Mouse (Mus musculus) midbrain, embryonic 10.5 days (tissue): ENCODE measurements around the gene Serpinb9e. TPM values are rescaled to one million over a fixed set of nuclear protein-coding genes. Genes with fewer than 3 reads are reported as not detected.
"Not testable (repeated sequence)": the region's sequence is repeated elsewhere in the genome, so short reads cannot be mapped to it uniquely, and the experiment has no call there.

Experiments
- DNase-seq: peaks from one replicate; pipeline ENCODE4 v3.0.0-alpha.2; 2017; ENCODE audit warnings: low spot score
- H3K27ac ChIP-seq: fragments of 300-500 bp; sonication (generic); replicated peaks from 2 replicates; pipeline ENCODE4 v1.5.1; 2016; ENCODE audit warnings: mild to moderate bottlenecking
- H3K27me3 ChIP-seq: fragments of 300-500 bp; sonication (generic); 2 replicates; pipeline ENCODE4 v1.6.1; 2016; ENCODE audit warnings: low read depth, mild to moderate bottlenecking; ENCODE audit not compliant: poor library complexity, severe bottlenecking
- H3K36me3 ChIP-seq: fragments of 300-500 bp; sonication (generic); 2 replicates; pipeline ENCODE4 v1.6.1; 2016; ENCODE audit warnings: mild to moderate bottlenecking, moderate library complexity
- H3K4me1 ChIP-seq: fragments of 300-500 bp; sonication (generic); 2 replicates; pipeline ENCODE4 v1.6.1; 2016
- H3K4me3 ChIP-seq: fragments of 300-500 bp; sonication (generic); 2 replicates; pipeline ENCODE4 v1.5.1; 2016; ENCODE audit warnings: mild to moderate bottlenecking, moderate library complexity
- H3K9me3 ChIP-seq: fragments of 300-500 bp; sonication (generic); replicated peaks from 2 replicates; pipeline ENCODE4 v1.6.1; 2016; ENCODE audit warnings: mild to moderate bottlenecking
- WGBS: fragments of 180-500 bp; shearing (Covaris S2); methylation state at CpG from one replicate; pipeline ENCODE4 v1.1.7; 2016; 5-methylcytosine and 5-hydroxymethylcytosine counted together
- polyA plus RNA-seq: library from polyadenylated mRNA; unstranded; fragments of >200 nt; fragmentation: Nextera tagmentation; extraction: Ambion mirVana; gene quantifications from 2 replicates; pipeline ENCODE4 v1.2.1, GENCODE M21; 2016

Serpinb9e gene
- polyA plus RNA-seq: not detected in 2 replicates

DNA sequence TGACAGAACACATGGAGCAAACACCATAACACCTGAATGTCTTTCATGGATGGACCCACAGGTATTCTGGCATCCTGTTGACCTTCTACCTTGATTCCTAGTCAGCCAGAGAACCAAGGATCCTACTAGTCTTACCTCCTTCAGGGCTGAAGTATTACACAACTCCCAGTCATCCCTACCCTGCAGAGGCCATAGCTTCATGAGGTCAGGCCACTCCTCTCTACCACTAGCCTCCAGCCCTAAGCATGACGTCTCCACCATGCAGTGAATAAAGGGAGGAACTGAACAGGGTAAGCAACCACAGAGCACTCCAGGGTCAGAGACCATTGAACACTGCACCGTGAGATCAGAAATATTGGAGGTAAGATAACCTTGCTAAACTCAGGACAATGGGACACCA lies at the start of gene Serpinb9e:
Serpinb9e (plus strand) TSS at position 301 of the 400 bp plus-strand sequence.
- not testable (repeated sequence) for H3K36me3 ChIP-seq, H3K27me3 ChIP-seq, H3K27ac ChIP-seq, H3K4me1 ChIP-seq, DNase-seq, H3K4me3 ChIP-seq
- peaks cover 14% of the 10 kb centered on the region; the same call in 1 of the 2 replicates for H3K9me3 ChIP-seq
- WGBS: 90% methylated on average over 2 of the region's 2 CpGs

DNA sequence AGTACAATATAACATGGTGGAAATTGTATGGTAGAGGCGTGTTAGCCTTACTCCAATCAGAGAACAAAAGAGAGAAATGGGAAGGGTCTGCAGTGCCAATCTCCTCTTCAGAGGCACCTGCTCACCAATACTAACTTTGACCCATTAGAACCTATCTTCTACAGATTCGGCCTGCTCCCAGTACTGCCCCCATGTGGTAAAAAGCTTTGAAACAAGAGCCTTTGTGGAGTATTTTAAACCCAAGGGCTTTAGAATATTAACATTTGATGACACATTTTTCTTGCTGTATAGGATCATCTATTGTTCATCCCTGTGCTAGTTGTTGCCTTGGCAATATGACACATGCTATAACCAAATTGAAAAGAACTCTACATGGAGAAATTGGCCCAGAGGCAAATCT lies 49.7 kb upstream of the Serpinb9e start:
- H3K27ac ChIP-seq: no peak overlapping the region
- no peak for DNase-seq
- H3K36me3 ChIP-seq: no peaks in the 10 kb centered on the region
- no peaks in the 10 kb centered on the region for H3K9me3 ChIP-seq
- 61% methylated on average over 2 of the region's 2 CpGs for WGBS
- no peaks in the 10 kb centered on the region for H3K4me1 ChIP-seq
- H3K4me3 ChIP-seq: no peak overlapping the region
- no peaks in the 10 kb centered on the region for H3K27me3 ChIP-seq

- not testable (repeated sequence) for H3K27ac ChIP-seq, H3K36me3 ChIP-seq, H3K4me1 ChIP-seq, H3K4me3 ChIP-seq, H3K9me3 ChIP-seq, DNase-seq, H3K27me3 ChIP-seq
- 88% methylated on average over 4 of the region's 4 CpGs for WGBS
Measured at GRCm38 (mm10) chr13:33308631-33309030, 59.2 kb downstream of the Serpinb9e start.

Other genes starting within 250 kb of the Serpinb9e start
- 0.80 and 0.98 TPM in 2 replicates for gene Serpinb9, start 246.4 kb upstream of the Serpinb9e start, polyA plus RNA-seq
- not detected in 2 replicates for gene Serpinb9b, start 222.2 kb upstream of the Serpinb9e start, polyA plus RNA-seq
- gene Serpinb1b, start 171.0 kb upstream of the Serpinb9e start, polyA plus RNA-seq: 0.25 and 0.39 TPM in 2 replicates
- not detected in 2 replicates for gene Serpinb9c, start 89.9 kb upstream of the Serpinb9e start, polyA plus RNA-seq
- not detected in 2 replicates for gene Serpinb9d, start 56.7 kb upstream of the Serpinb9e start, polyA plus RNA-seq
- not detected in 2 replicates for gene Serpinb9f, start 74.5 kb downstream of the Serpinb9e start, polyA plus RNA-seq
- not detected in 2 replicates for gene Gm11397, start 146.1 kb downstream of the Serpinb9e start, polyA plus RNA-seq
- gene Serpinb9g, start 235.2 kb downstream of the Serpinb9e start, polyA plus RNA-seq: not detected in 2 replicates